Comparison of ENCODE assay signal across 10 mouse cellular contexts in the genomic region with DNA sequence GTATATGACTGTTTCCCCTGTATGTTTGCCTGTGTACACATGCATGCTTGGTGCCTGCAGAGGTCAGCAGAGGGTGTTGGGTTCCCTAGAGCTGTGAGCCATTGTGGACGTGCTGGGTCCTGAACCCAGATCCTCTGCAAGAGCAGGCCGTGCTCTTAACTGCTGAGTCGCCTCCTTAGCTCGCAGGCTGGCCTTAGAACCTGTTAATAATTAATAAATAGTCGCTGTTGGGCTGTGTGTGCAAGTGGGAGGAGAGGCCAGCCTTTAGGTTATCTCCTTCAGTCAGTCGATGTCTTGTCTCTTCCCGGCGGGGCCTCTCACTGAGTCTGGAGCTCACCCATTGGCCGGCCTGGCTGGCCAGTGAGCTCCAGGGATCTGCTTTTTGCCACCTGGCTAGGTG. TPM values are rescaled to one million over a fixed set of nuclear protein-coding genes. Genes with fewer than 3 reads are reported as not detected.
DNase-seq lines count a peak whose midpoint lies in the region; ATAC-seq and TF ChIP-seq lines count a peak whose summit lies in the region.
"Had no signal": no experiment of that assay in that cellular context is flagged by ENCODE, and none has a peak within 500 bp of the region (broad histone marks: within the 10 kb centered on the region; RNA-seq: fewer than 3 reads in every experiment).

No protein-coding gene starts in this region.

- no peak overlapping the region for H3ac ChIP-seq in myocyte (ENCODE audit: control insufficient read depth, insufficient read length)

- peaks cover 24% of the 10 kb centered on the region for H3K36me3 ChIP-seq in limb, embryonic 12.5 days
- peaks cover 29% of the 10 kb centered on the region for H3K36me3 ChIP-seq in limb, embryonic 10.5 days
- H3K36me3 ChIP-seq in embryonic facial prominence, embryonic 14.5 days (ENCODE audit: control insufficient read depth, insufficient read depth, low read length), result peaks cover 3% of the 10 kb centered on the region; the same call in 1 of the 2 replicates
- peaks cover 11% of the 10 kb centered on the region; the same call in 1 of the 2 replicates for H3K36me3 ChIP-seq in kidney, embryonic 15.5 days
- H3K36me3 ChIP-seq in myocyte (ENCODE audit: control insufficient read depth, insufficient read depth), result no peaks in the 10 kb centered on the region

- H3K4me2 ChIP-seq in limb, embryonic 12.5 days, result peak overlapping the region; percentile 35; the same call in 1 of the 2 replicates
- H3K4me2 ChIP-seq in embryonic facial prominence, embryonic 14.5 days (ENCODE audit: low read depth, low read length), result peak overlapping the region; percentile 67
- H3K4me2 ChIP-seq in kidney, embryonic 15.5 days, result peak overlapping the region; percentile 80
- peak overlapping the region; percentile 85 for H3K4me2 ChIP-seq in myocyte (ENCODE audit: low read depth)
- H3K4me2 ChIP-seq: midbrain, embryonic 11.5 days had no signal

- H3K4me3 ChIP-seq in limb, embryonic 12.5 days (replicated peaks), result no peak overlapping the region
- H3K4me3 ChIP-seq in limb, embryonic 10.5 days, result no peak overlapping the region
- H3K4me3 ChIP-seq in embryonic facial prominence, embryonic 14.5 days (ENCODE audit: low read depth, low read length), result no peak overlapping the region
- peak overlapping the region; percentile 65 for H3K4me3 ChIP-seq in kidney, embryonic 15.5 days (replicated peaks)
- no peak overlapping the region for H3K4me3 ChIP-seq in myocyte

- TF ChIP-seq POLR2A in myocyte (IDR thresholded peaks at IDR 0.05; ENCODE audit: insufficient read length, low read depth), result no peak

- DNase-seq in limb, embryonic 10.5 days (ENCODE audit: low spot score), result no peak
- DNase-seq in embryonic facial prominence, embryonic 14.5 days (ENCODE audit: low spot score), result no peak
- no peak for DNase-seq in thymus, adult 18-20 months
- DNase-seq in left cerebral cortex, postnatal 10 days (ENCODE audit: extremely low spot score in 1 of 2, low spot score in 2 of 2), result no peak
- DNase-seq: cerebellum, postnatal 36 days; right cerebral cortex, postnatal 14 days had no signal

- 79% methylated on average over 9 of the region's 9 CpGs for WGBS in limb, embryonic 12.5 days
- 84% methylated on average over 9 of the region's 9 CpGs for WGBS in limb, embryonic 10.5 days
- 71% methylated on average over 9 of the region's 9 CpGs for WGBS in embryonic facial prominence, embryonic 14.5 days
- WGBS in kidney, embryonic 15.5 days, result 39% methylated on average over 9 of the region's 9 CpGs

- H3K9me3 ChIP-seq in limb, embryonic 12.5 days, result no peaks in the 10 kb centered on the region
- H3K9me3 ChIP-seq in limb, embryonic 10.5 days (replicated peaks), result no peaks in the 10 kb centered on the region
- H3K9me3 ChIP-seq in embryonic facial prominence, embryonic 14.5 days (ENCODE audit: control insufficient read depth, low read length), result no peaks in the 10 kb centered on the region
- H3K9me3 ChIP-seq in kidney, embryonic 15.5 days (replicated peaks), result no peaks in the 10 kb centered on the region

- no peak overlapping the region for H3K27ac ChIP-seq in limb, embryonic 12.5 days
- H3K27ac ChIP-seq in limb, embryonic 10.5 days, result no peak overlapping the region
- no peak overlapping the region for H3K27ac ChIP-seq in embryonic facial prominence, embryonic 14.5 days (replicated peaks; ENCODE audit: low read depth, low read length)
- H3K27ac ChIP-seq in kidney, embryonic 15.5 days, result peak overlapping the region; percentile 96

- H3K79me2 ChIP-seq in myocyte (ENCODE audit: control insufficient read depth, insufficient read depth), result peaks cover 55% of the 10 kb centered on the region

- H3K27me3 ChIP-seq in limb, embryonic 12.5 days, result no peaks in the 10 kb centered on the region
- H3K27me3 ChIP-seq in limb, embryonic 10.5 days (ENCODE audit: low read depth, poor library complexity, severe bottlenecking), result no peaks in the 10 kb centered on the region
- H3K27me3 ChIP-seq in embryonic facial prominence, embryonic 14.5 days (replicated peaks; ENCODE audit: control insufficient read depth, insufficient read depth, low read length), result no peaks in the 10 kb centered on the region
- no peaks in the 10 kb centered on the region for H3K27me3 ChIP-seq in kidney, embryonic 15.5 days
- no peaks in the 10 kb centered on the region for H3K27me3 ChIP-seq in myocyte (ENCODE audit: control insufficient read depth, insufficient read depth, insufficient read length)

- intact Hi-C loops in left cerebral cortex, postnatal 10 days (cut with DNase I), result no loop called here

- H3K9ac ChIP-seq in limb, embryonic 12.5 days (replicated peaks), result 0 out of 2 replicates have a peak overlapping the region, but pooled peaks have one; percentile 28
- H3K9ac ChIP-seq in embryonic facial prominence, embryonic 14.5 days (ENCODE audit: low read depth, low read length), result peak overlapping the region; percentile 46
- peak overlapping the region; percentile 40 for H3K9ac ChIP-seq in kidney, embryonic 15.5 days

- no peak for ATAC-seq in limb, embryonic 12.5 days (ENCODE audit: insufficient number of reproducible peaks, insufficient read depth, low FRiP score, low TSS enrichment, low read depth)
- ATAC-seq in embryonic facial prominence, embryonic 14.5 days (ENCODE audit: low read depth), result no peak
- no peak for ATAC-seq in kidney, embryonic 15.5 days (replicated peaks; ENCODE audit: low FRiP score)

- peaks cover 40% of the 10 kb centered on the region for H3K4me1 ChIP-seq in limb, embryonic 12.5 days (replicated peaks)
- peaks cover 50% of the 10 kb centered on the region for H3K4me1 ChIP-seq in limb, embryonic 10.5 days
- peaks cover 30% of the 10 kb centered on the region for H3K4me1 ChIP-seq in embryonic facial prominence, embryonic 14.5 days (ENCODE audit: control insufficient read depth, insufficient read depth, low read length)
- H3K4me1 ChIP-seq in kidney, embryonic 15.5 days, result peaks cover 66% of the 10 kb centered on the region

TF ChIP-seq in myocyte, 11 proteins besides CTCF, POLR2A, EP300 and RAD21:
- TF ChIP-seq E2F4 (IDR thresholded peaks at IDR 0.05; ENCODE audit: insufficient read depth) (no peak), USF1 (IDR thresholded peaks at IDR 0.05; ENCODE audit: low read depth) (no peak), MYOG (IDR thresholded peaks at IDR 0.05; ENCODE audit: control insufficient read depth in 1 of 3, insufficient read depth in 1 of 3, insufficient read length in 2 of 3, low read depth in 2 of 3) (no peak), MYOD1 (IDR thresholded peaks at IDR 0.05; ENCODE audit: control insufficient read depth in 1 of 3, insufficient read length in 2 of 3, low read depth in 2 of 3) (no peak), POLR2AphosphoS2 (IDR thresholded peaks at IDR 0.05; ENCODE audit: insufficient read length, low read depth) (no peak), REST (IDR thresholded peaks at IDR 0.05; ENCODE audit: insufficient read depth, insufficient read length) (no peak), TCF12 (IDR thresholded peaks at IDR 0.05; ENCODE audit: insufficient read depth, poor library complexity, severe bottlenecking) (no peak), SRF (IDR thresholded peaks at IDR 0.05; ENCODE audit: control insufficient read depth, insufficient read length, low read depth) (no peak), CEBPB (IDR thresholded peaks at IDR 0.05; ENCODE audit: insufficient read depth, poor library complexity, severe bottlenecking) (no peak), TCF3 (IDR thresholded peaks at IDR 0.05; ENCODE audit: insufficient read length, low read depth) (no peak), MAX (IDR thresholded peaks at IDR 0.05; ENCODE audit: low read depth) (no peak)
TF ChIP-seq in myocyte: peak in this region for 0.

RNA-seq across cellular contexts. Expression of a gene that starts 3.0 kb away (rescaled TPM):
- 86.0 and 88.6 TPM in 2 replicates for polyA plus RNA-seq in limb, embryonic 12.5 days (2016; fragmentation: Nextera tagmentation; extraction: Ambion mirVana)
- polyA plus RNA-seq in limb, embryonic 10.5 days (2016; fragmentation: Nextera tagmentation; extraction: Ambion mirVana), result 69.8 and 75.8 TPM in 2 replicates
- 119 and 122 TPM in 2 replicates for polyA plus RNA-seq in embryonic facial prominence, embryonic 14.5 days (2014; fragmentation: Nextera tagmentation; extraction: Ambion mirVana)
- 117 and 125 TPM in 2 replicates for polyA plus RNA-seq in kidney, embryonic 15.5 days (2015; fragmentation: Nextera tagmentation; extraction: Ambion mirVana)
- 77.7 TPM for polyA plus RNA-seq in myocyte (2012; fragmentation: generic; extraction: Trizol)
- total RNA-seq in left cerebral cortex, postnatal 10 days (2021), result 10 to 100 TPM; 14.9 to 19.2 TPM

RNA-seq across cellular contexts. Expression of a gene that starts 3.3 kb away (rescaled TPM):
- 8.0 and 10.2 TPM in 2 replicates for polyA plus RNA-seq in limb, embryonic 12.5 days (2016; fragmentation: Nextera tagmentation; extraction: Ambion mirVana)
- 21.6 and 23.9 TPM in 2 replicates for polyA plus RNA-seq in limb, embryonic 10.5 days (2016; fragmentation: Nextera tagmentation; extraction: Ambion mirVana)
- 8.5 and 11.7 TPM in 2 replicates for polyA plus RNA-seq in embryonic facial prominence, embryonic 14.5 days (2014; fragmentation: Nextera tagmentation; extraction: Ambion mirVana)
- polyA plus RNA-seq in kidney, embryonic 15.5 days (2015; fragmentation: Nextera tagmentation; extraction: Ambion mirVana), result 14.0 and 14.3 TPM in 2 replicates
- polyA plus RNA-seq in myocyte (2012; fragmentation: generic; extraction: Trizol), result 4.9 TPM
- total RNA-seq in left cerebral cortex, postnatal 10 days (2021), result 1 to 10 TPM; 3.0 to 3.2 TPM

RNA-seq across cellular contexts. Expression of a gene that starts 58.3 kb away (rescaled TPM):
- 114 and 121 TPM in 2 replicates for polyA plus RNA-seq in limb, embryonic 12.5 days (2016; fragmentation: Nextera tagmentation; extraction: Ambion mirVana)
- 87.5 and 98.0 TPM in 2 replicates for polyA plus RNA-seq in limb, embryonic 10.5 days (2016; fragmentation: Nextera tagmentation; extraction: Ambion mirVana)
- 128 and 137 TPM in 2 replicates for polyA plus RNA-seq in embryonic facial prominence, embryonic 14.5 days (2014; fragmentation: Nextera tagmentation; extraction: Ambion mirVana)
- 81.8 and 98.5 TPM in 2 replicates for polyA plus RNA-seq in kidney, embryonic 15.5 days (2015; fragmentation: Nextera tagmentation; extraction: Ambion mirVana)
- polyA plus RNA-seq in myocyte (2012; fragmentation: generic; extraction: Trizol), result 252 TPM
- 100 to 1,000 TPM; 901 to 907 TPM for total RNA-seq in left cerebral cortex, postnatal 10 days (2021)

Comparison
In these comparisons a context has a peak if more than half of its experiments do, and no peak if none do; other contexts are left out.
1. H3K4me2 ChIP-seq: peak in every context shown above with its lines; median percentile 85 in myocyte; 80 in kidney, embryonic 15.5 days; 67 in embryonic facial prominence, embryonic 14.5 days; 35 in limb, embryonic 12.5 days.